Mouse (Mus musculus): ENCODE data around the gene Gm33543.

Gene Gm33543

DNA sequence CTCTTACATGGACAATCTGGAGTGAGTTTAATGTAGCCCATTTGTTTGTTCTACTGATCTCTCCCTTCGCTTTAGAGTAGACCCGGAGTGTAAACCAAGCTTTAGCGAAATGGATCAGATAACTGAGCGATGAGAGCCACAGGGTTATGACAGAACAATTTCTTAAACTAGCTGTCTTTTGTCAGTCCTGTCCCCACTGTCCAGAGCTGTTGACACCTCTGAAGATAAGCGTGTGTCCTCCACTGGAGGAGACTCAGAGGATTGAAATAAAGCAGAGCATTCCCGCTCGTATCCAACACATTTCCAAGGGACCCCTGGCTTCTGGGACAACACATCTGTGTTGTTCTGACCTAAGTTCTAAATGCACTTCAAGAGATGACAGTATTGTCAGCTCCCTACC lies 67.9 kb downstream of the Gm33543 start:
- DNase-seq, result no peak

- DNase-seq, result no peak
Measured at GRCm38 (mm10) chr10:95774001-95774628, 68.6 kb downstream of the Gm33543 start.

All from cerebellum, adult 9-11 months (tissue).